In the genomic region with DNA sequence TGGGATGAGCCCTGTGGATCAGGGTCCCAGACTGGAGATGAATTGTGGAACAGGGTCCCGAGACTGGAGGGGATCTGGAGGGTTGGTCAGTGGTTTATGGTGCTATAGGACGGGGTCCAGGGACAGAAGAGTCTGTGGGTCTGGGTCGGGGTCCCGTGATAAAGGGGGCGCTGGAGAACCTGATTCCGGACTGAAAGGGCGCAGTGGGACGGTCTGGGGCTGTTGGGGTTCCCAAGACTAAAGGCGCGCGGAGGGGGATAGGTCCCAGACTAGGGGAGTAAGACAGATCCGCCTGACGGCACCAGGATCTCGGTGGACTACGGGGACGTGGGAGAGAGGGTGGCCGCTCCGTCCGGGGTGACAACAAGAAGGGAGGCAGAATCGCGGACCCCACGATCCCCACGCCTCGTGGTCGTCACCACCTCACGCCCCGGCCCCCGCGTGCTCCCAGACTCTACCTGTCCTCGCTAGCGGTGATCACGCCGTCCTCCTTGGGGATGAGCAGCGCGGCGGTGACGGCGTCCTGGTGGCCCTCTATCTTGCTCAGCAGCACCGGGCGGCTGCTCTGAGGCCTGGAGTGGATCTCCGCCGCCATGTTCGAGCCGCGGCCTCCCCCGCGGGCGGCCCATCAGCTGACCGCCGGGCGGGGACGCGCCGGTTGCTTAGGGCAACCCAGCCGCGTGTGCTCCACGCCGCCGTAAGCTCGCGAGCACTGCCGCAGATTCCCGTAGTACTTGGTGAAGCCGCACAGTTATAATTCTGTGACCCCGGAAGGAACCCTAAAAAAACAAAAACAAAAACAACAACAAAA, we compare ENCODE assay signal across 8 mouse cellular contexts. TPM values are rescaled to one million over a fixed set of nuclear protein-coding genes. Genes with fewer than 3 reads are reported as not detected.
DNase-seq lines count a peak whose midpoint lies in the region; ATAC-seq and TF ChIP-seq lines count a peak whose summit lies in the region.

No protein-coding gene starts in this region.

- ATAC-seq in forebrain, embryonic 11.5 days (replicated peaks; ENCODE audit: low FRiP score) = peak; percentile 97
- ATAC-seq in heart, embryonic 16.5 days (replicated peaks; ENCODE audit: extremely low read depth, insufficient read depth, low FRiP score) = peak; percentile 93
- peak; percentile 88 for ATAC-seq in liver, embryonic 15.5 days (ENCODE audit: insufficient read depth)
- peak; percentile 96 for ATAC-seq in neural tube, embryonic 12.5 days (ENCODE audit: low FRiP score, low read depth)
- ATAC-seq in stomach, postnatal 0 days (ENCODE audit: low FRiP score, low TSS enrichment) = peak; percentile 98

- TF ChIP-seq EP300 in CH12.LX (IDR thresholded peaks at IDR 0.05; ENCODE audit: low read length) = no peak
- no peak for TF ChIP-seq EP300 in stomach, postnatal 0 days (optimal IDR thresholded peaks at IDR 0.05)

- no peaks in the 10 kb centered on the region for H3K27me3 ChIP-seq in CH12.LX (replicated peaks)
- H3K27me3 ChIP-seq in forebrain, embryonic 11.5 days (ENCODE audit: control insufficient read depth, insufficient read depth, low read length) = no peaks in the 10 kb centered on the region
- H3K27me3 ChIP-seq in heart, embryonic 16.5 days (ENCODE audit: control insufficient read depth, insufficient read depth, low read length) = no peaks in the 10 kb centered on the region
- H3K27me3 ChIP-seq in liver, embryonic 15.5 days = no peaks in the 10 kb centered on the region
- no peaks in the 10 kb centered on the region for H3K27me3 ChIP-seq in neural tube, embryonic 12.5 days (replicated peaks)
- no peaks in the 10 kb centered on the region for H3K27me3 ChIP-seq in stomach, postnatal 0 days (ENCODE audit: control insufficient read depth, insufficient read depth, low read length)

- WGBS in forebrain, embryonic 11.5 days = under 1% methylated on average over 62 of the region's 65 CpGs
- under 1% methylated on average over 63 of the region's 65 CpGs for WGBS in heart, embryonic 16.5 days
- under 1% methylated on average over 65 of the region's 65 CpGs for WGBS in liver, embryonic 15.5 days (ENCODE audit: insufficient replicate concordance)
- WGBS in neural tube, embryonic 12.5 days = under 1% methylated on average over 65 of the region's 65 CpGs
- WGBS in stomach, postnatal 0 days = under 1% methylated on average over 61 of the region's 65 CpGs

- in situ Hi-C loops in CH12.LX (cut with MboI; ENCODE audit: low pct_ligation_motif_present, low pct_unique_long_range_greater_than_20kb, low sequenced_read_pairs) = loop anchor here (25.0 kb wide), 1 partner anchor 726 kb away; no protein-coding TSS in a partner anchor

- no peaks in the 10 kb centered on the region for H3K9me3 ChIP-seq in CH12.LX (replicated peaks; ENCODE audit: low read length)
- no peaks in the 10 kb centered on the region for H3K9me3 ChIP-seq in forebrain, embryonic 11.5 days (ENCODE audit: control insufficient read depth, low read length)
- no peaks in the 10 kb centered on the region for H3K9me3 ChIP-seq in heart, embryonic 16.5 days (replicated peaks; ENCODE audit: control insufficient read depth, low read length)
- no peaks in the 10 kb centered on the region for H3K9me3 ChIP-seq in liver, embryonic 15.5 days (replicated peaks)
- H3K9me3 ChIP-seq in neural tube, embryonic 12.5 days = no peaks in the 10 kb centered on the region
- H3K9me3 ChIP-seq in stomach, postnatal 0 days (ENCODE audit: control insufficient read depth, low read length) = no peaks in the 10 kb centered on the region

- TF ChIP-seq POLR2A in CH12.LX (IDR thresholded peaks at IDR 0.05; ENCODE audit: low read depth, low read length) = peak; percentile 64; the same call in 1 of the 2 replicates

- no peak; a peak in 1 of 4 replicates for TF ChIP-seq CTCF in CH12.LX (conservative IDR thresholded peaks at IDR 0.05 in 1 of 2, IDR thresholded peaks at IDR 0.05 in 1 of 2; ENCODE audit: low read depth in 2 of 2, low read length in 2 of 2)
- TF ChIP-seq CTCF in stomach, postnatal 0 days (IDR thresholded peaks at IDR 0.05; ENCODE audit: low read depth) = no peak

- peaks cover 2 to 10% of the 10 kb centered on the region in 2 experiments for H3K36me3 ChIP-seq in CH12.LX (replicated peaks in 1 of 2; ENCODE audit: control insufficient read depth in 1 of 2, insufficient read depth in 1 of 2, low read length in 1 of 2)
- no peaks in the 10 kb centered on the region for H3K36me3 ChIP-seq in forebrain, embryonic 11.5 days (ENCODE audit: control insufficient read depth, insufficient read depth, low read length)
- H3K36me3 ChIP-seq in heart, embryonic 16.5 days (ENCODE audit: control insufficient read depth, insufficient read depth) = no peaks in the 10 kb centered on the region
- H3K36me3 ChIP-seq in liver, embryonic 15.5 days (replicated peaks) = no peaks in the 10 kb centered on the region
- no peaks in the 10 kb centered on the region for H3K36me3 ChIP-seq in neural tube, embryonic 12.5 days
- H3K36me3 ChIP-seq in stomach, postnatal 0 days (ENCODE audit: control insufficient read depth, insufficient read depth, low read length) = no peaks in the 10 kb centered on the region

- peaks cover 12 to 69% of the 10 kb centered on the region in 2 experiments for H3K4me1 ChIP-seq in CH12.LX (ENCODE audit: control insufficient read depth in 1 of 2, insufficient read depth in 2 of 2)
- H3K4me1 ChIP-seq in forebrain, embryonic 11.5 days (replicated peaks; ENCODE audit: control insufficient read depth, insufficient read depth, low read length) = 0 out of 2 replicates have a peak, but pooled peaks cover 5% of the 10 kb centered on the region
- peaks cover 26% of the 10 kb centered on the region for H3K4me1 ChIP-seq in heart, embryonic 16.5 days (ENCODE audit: control insufficient read depth, insufficient read depth, low read length)
- peaks cover 38% of the 10 kb centered on the region for H3K4me1 ChIP-seq in liver, embryonic 15.5 days (replicated peaks)
- H3K4me1 ChIP-seq in neural tube, embryonic 12.5 days = peaks cover 31% of the 10 kb centered on the region
- peaks cover 4% of the 10 kb centered on the region for H3K4me1 ChIP-seq in stomach, postnatal 0 days (replicated peaks; ENCODE audit: control insufficient read depth, insufficient read depth)

- H3K79me2 ChIP-seq in CH12.LX (replicated peaks; ENCODE audit: control insufficient read depth, extremely low read depth, insufficient read depth, poor library complexity, severe bottlenecking) = peaks cover 38% of the 10 kb centered on the region

- peak overlapping the region; percentile 89 for H3K9ac ChIP-seq in CH12.LX (ENCODE audit: insufficient read depth, low read depth)
- peak overlapping the region; percentile 89 for H3K9ac ChIP-seq in forebrain, embryonic 11.5 days (ENCODE audit: low read length)
- peak overlapping the region; percentile 97 for H3K9ac ChIP-seq in heart, embryonic 16.5 days (ENCODE audit: low read length)
- peak overlapping the region; percentile 83 for H3K9ac ChIP-seq in liver, embryonic 15.5 days
- H3K9ac ChIP-seq in neural tube, embryonic 12.5 days = peak overlapping the region; percentile 78
- H3K9ac ChIP-seq in stomach, postnatal 0 days (ENCODE audit: low read length) = peak overlapping the region; percentile 80

- peak overlapping the region; percentile 87 to 99 (median 96) for H3K4me3 ChIP-seq in CH12.LX (replicated peaks in 1 of 3; ENCODE audit: low read depth in 2 of 3, low read length in 2 of 3, poor library complexity in 1 of 3)
- peak overlapping the region; percentile 82 for H3K4me3 ChIP-seq in forebrain, embryonic 11.5 days (ENCODE audit: low read depth, low read length)
- H3K4me3 ChIP-seq in heart, embryonic 16.5 days (ENCODE audit: low read length) = peak overlapping the region; percentile 95
- peak overlapping the region; percentile 80 for H3K4me3 ChIP-seq in liver, embryonic 15.5 days (replicated peaks)
- peak overlapping the region; percentile 82 for H3K4me3 ChIP-seq in neural tube, embryonic 12.5 days
- H3K4me3 ChIP-seq in stomach, postnatal 0 days (ENCODE audit: low read depth, low read length) = peak overlapping the region; percentile 74

- peak; percentile 81 for DNase-seq in CH12.LX (ENCODE audit: extremely low read depth)
- DNase-seq in c-Kit-positive CD71-negative TER-119-negative erythroid progenitor cells, embryonic 14.5 days (ENCODE audit: low read depth) = peak; percentile 71
- DNase-seq in forebrain, embryonic 11.5 days (ENCODE audit: low spot score) = peak; percentile 89
- peak; percentile 82 to 93 for DNase-seq in kidney, postnatal 25 days
- DNase-seq in stomach, postnatal 0 days (ENCODE audit: low spot score) = peak; percentile 85

- TF ChIP-seq RAD21 in CH12.LX (IDR thresholded peaks at IDR 0.05; ENCODE audit: low read depth, low read length) = no peak

- peak overlapping the region; percentile 77 for H3K4me2 ChIP-seq in CH12.LX (ENCODE audit: insufficient read depth, low read depth, poor library complexity, severe bottlenecking)
- peak overlapping the region; percentile 81 for H3K4me2 ChIP-seq in forebrain, embryonic 11.5 days (ENCODE audit: low read depth, low read length, severe bottlenecking)
- peak overlapping the region; percentile 98 for H3K4me2 ChIP-seq in heart, embryonic 16.5 days (ENCODE audit: low read depth, low read length)
- peak overlapping the region; percentile 87 for H3K4me2 ChIP-seq in liver, embryonic 15.5 days
- peak overlapping the region; percentile 84 for H3K4me2 ChIP-seq in neural tube, embryonic 12.5 days (replicated peaks)
- H3K4me2 ChIP-seq in stomach, postnatal 0 days (replicated peaks; ENCODE audit: low read depth) = peak overlapping the region; percentile 81

- dilution Hi-C loops in CH12.LX (cut with MboI; ENCODE audit: extremely low pct_ligation_motif_present, extremely low pct_unique_long_range_greater_than_20kb, low sequenced_read_pairs) = no loop called here

- H3K27ac ChIP-seq in CH12.LX (ENCODE audit: insufficient read depth, low read depth) = peak overlapping the region; percentile 53
- H3K27ac ChIP-seq in forebrain, embryonic 11.5 days (ENCODE audit: low read depth, low read length) = no peak overlapping the region
- peak overlapping the region; percentile 38; the same call in 1 of the 2 replicates for H3K27ac ChIP-seq in heart, embryonic 16.5 days (ENCODE audit: low read length)
- H3K27ac ChIP-seq in liver, embryonic 15.5 days (replicated peaks) = peak overlapping the region; percentile 45; the same call in 1 of the 2 replicates
- H3K27ac ChIP-seq in neural tube, embryonic 12.5 days = no peak overlapping the region
- 0 out of 2 replicates have a peak overlapping the region, but pooled peaks have one; percentile 45 for H3K27ac ChIP-seq in stomach, postnatal 0 days (replicated peaks)

RNA-seq across cellular contexts. Expression of a gene that starts 14.5 kb away (rescaled TPM):
- total RNA-seq in CH12.LX (2012; rRNA removed) = 63.7 and 67.0 TPM in 2 replicates
- total RNA-seq in CH12.LX (2014; rRNA removed) = 129 and 137 TPM in 2 replicates
- 84.3 and 85.0 TPM in 2 replicates for polyA plus RNA-seq in CH12.LX (2012; ENCODE audit: insufficient read length, low read depth)
- 54.6 and 55.6 TPM in 2 replicates for polyA plus RNA-seq in forebrain, embryonic 11.5 days (2014; fragmentation: Nextera tagmentation; extraction: Ambion mirVana)
- 52.8 and 57.5 TPM in 2 replicates for polyA plus RNA-seq in heart, embryonic 16.5 days (2015; fragmentation: Nextera tagmentation; extraction: Ambion mirVana)
- polyA plus RNA-seq in liver, embryonic 15.5 days (2015; fragmentation: Nextera tagmentation; extraction: Ambion mirVana) = 21.8 and 22.9 TPM in 2 replicates
- 49.5 and 52.3 TPM in 2 replicates for polyA plus RNA-seq in neural tube, embryonic 12.5 days (2016; fragmentation: Nextera tagmentation; extraction: Ambion mirVana)
- 36.4 and 37.7 TPM in 2 replicates for polyA plus RNA-seq in stomach, postnatal 0 days (2015; fragmentation: Nextera tagmentation; extraction: Ambion mirVana)

RNA-seq across cellular contexts. Expression of a gene that starts 14.6 kb away (rescaled TPM):
- total RNA-seq in CH12.LX (2012; rRNA removed) (54.4 and 70.6 TPM in 2 replicates), CH12.LX (2014; rRNA removed) (56.3 and 57.3 TPM in 2 replicates)
- 84.3 and 86.3 TPM in 2 replicates for polyA plus RNA-seq in CH12.LX (2012; ENCODE audit: insufficient read length, low read depth)
- polyA plus RNA-seq in forebrain, embryonic 11.5 days (2014; fragmentation: Nextera tagmentation; extraction: Ambion mirVana) = 38.2 and 40.7 TPM in 2 replicates
- polyA plus RNA-seq in heart, embryonic 16.5 days (2015; fragmentation: Nextera tagmentation; extraction: Ambion mirVana) = 30.0 and 38.5 TPM in 2 replicates
- 14.0 TPM in 2 replicates for polyA plus RNA-seq in liver, embryonic 15.5 days (2015; fragmentation: Nextera tagmentation; extraction: Ambion mirVana)
- 62.9 and 69.9 TPM in 2 replicates for polyA plus RNA-seq in neural tube, embryonic 12.5 days (2016; fragmentation: Nextera tagmentation; extraction: Ambion mirVana)
- 29.6 and 32.6 TPM in 2 replicates for polyA plus RNA-seq in stomach, postnatal 0 days (2015; fragmentation: Nextera tagmentation; extraction: Ambion mirVana)

Comparison
In these comparisons a context has a peak if more than half of its experiments do, and no peak if none do; other contexts are left out.
1. H3K27ac ChIP-seq: peak in CH12.LX (single experiment), heart, embryonic 16.5 days (single experiment), liver, embryonic 15.5 days (single experiment) and stomach, postnatal 0 days (single experiment); none in forebrain, embryonic 11.5 days (single experiment) and neural tube, embryonic 12.5 days (single experiment).
2. Peak in every context shown above with its lines, with median percentiles within 50 percentile points of each other: DNase-seq, H3K4me2 ChIP-seq, H3K4me3 ChIP-seq, H3K9ac ChIP-seq and ATAC-seq.